Mouse (Mus musculus): ENCODE measurements around the gene Adam19.

Adam19 gene

GRCm38 (mm10) chr11:46095477-46096264 lies 39.9 kb downstream of the Adam19 start:
- intact Hi-C loops (cut with DNase I): no loop called here

- intact Hi-C loops (cut with DNase I): no loop called here
These were observed 40.5 kb downstream of the Adam19 start for GRCm38 (mm10) chr11:46096265-46096649.

GRCm38 (mm10) chr11:46097062-46097461 lies 41.3 kb downstream of the Adam19 start:
- intact Hi-C loops (cut with DNase I): no loop called here

GRCm38 (mm10) chr11:46102107-46102506 lies 46.3 kb downstream of the Adam19 start:
- intact Hi-C loops (cut with DNase I): no loop called here

DNA sequence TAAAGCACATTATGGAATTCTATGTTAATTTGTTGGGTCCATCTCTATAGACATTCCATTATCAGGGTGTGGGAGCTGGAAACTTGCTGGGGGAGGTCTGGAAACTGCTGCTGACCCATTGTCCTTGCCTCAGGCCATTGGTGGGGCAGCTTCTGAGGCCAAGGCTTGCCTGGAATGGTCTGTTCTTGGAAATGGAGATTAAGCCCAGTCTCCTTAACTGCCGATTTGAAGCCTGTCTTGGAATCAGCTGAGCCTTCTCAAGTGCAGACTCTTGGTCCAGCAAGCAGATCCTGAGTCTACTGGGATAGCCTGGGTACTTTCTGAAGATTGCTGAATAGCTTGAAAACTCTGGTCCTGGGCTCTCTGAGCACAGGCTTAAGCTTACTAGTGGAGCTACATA lies 51.3 kb downstream of the Adam19 start:
- intact Hi-C loops (cut with DNase I): no loop called here

DNA sequence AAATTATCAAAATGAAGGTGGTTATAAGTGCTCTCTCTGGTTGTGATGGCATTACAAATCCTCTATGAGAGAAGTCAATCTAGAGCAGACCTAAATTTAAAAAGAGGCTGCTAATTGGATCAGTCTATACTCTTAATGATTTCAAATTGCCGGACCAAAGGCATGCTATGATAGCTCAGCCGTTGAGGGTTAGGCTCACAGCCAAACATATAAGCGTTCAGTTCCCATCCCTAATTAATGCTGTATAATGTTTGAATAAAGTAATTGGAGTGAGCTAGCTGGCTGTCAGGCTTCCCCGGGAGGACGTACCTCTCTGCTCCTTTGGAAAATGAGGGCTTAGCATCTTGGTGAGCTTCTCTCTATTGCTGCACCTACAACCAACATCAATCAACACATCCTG lies 53.4 kb downstream of the Adam19 start:
- intact Hi-C loops (cut with DNase I): no loop called here

- intact Hi-C loops (cut with DNase I): no loop called here
These were observed 54.6 kb downstream of the Adam19 start for GRCm38 (mm10) chr11:46110156-46110944.

- intact Hi-C loops (cut with DNase I): no loop called here
These were observed 55.1 kb downstream of the Adam19 start for GRCm38 (mm10) chr11:46110945-46111287.

DNA sequence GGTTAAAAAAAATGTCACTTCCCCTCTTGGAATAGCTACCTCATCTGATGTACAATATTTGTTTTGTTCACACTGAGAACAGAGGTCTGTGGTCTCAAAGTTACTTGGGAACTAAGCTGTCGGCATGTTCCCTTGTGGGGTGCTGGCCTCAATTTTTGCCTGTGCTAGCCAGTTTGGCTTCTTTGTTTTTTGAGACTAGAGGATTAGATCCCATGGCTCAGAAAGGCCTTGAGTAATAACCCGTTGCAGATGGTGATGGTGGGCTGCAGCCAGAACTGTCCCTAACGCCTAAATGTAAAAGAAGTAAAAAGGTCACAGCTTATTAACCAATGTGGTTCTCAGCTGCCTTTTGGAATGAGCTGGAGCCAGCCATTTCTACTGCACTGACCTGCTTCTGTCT lies 57.4 kb downstream of the Adam19 start:
- intact Hi-C loops (cut with DNase I): no loop called here

DNA sequence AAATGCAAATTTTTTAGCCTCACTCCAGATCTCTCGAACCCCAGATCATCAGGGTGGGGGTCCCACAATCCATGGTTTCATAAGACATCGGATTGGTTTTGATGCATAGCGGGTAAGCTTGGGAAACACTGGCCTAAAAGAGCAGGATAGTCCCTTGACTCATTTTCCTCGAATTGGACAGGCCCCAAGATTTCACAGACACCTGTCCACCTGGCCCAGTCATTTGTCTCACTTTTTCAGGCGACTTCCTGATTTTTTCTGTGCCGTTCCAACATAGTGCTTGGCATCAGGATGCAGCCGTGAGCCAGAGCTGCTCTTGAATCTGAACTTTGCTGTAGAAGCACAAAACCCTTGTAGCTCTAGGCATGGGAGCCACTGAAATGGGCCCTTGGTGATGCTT lies 58.4 kb downstream of the Adam19 start:
- intact Hi-C loops (cut with DNase I): no loop called here

DNA sequence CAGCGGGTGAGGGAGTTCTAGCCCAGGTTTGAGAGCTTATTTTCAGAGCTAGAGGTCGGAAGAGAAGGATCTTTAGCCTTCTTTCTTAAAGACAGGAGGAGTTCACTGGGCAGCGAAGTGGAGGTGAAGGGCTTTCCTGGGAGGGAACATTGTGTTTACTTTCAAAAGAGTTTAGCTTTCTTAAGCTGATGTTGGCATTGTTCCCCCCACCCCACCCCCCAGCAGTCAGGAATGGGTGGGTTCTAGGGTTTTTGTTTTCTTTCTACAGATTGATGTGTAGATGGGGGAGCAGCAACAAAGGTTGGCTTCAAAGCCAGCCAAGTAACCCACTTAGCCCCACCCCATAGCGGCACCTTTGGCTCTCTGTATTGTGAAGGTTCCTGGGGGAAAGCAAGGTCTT lies 59.2 kb downstream of the Adam19 start:
- intact Hi-C loops (cut with DNase I): no loop called here

DNA sequence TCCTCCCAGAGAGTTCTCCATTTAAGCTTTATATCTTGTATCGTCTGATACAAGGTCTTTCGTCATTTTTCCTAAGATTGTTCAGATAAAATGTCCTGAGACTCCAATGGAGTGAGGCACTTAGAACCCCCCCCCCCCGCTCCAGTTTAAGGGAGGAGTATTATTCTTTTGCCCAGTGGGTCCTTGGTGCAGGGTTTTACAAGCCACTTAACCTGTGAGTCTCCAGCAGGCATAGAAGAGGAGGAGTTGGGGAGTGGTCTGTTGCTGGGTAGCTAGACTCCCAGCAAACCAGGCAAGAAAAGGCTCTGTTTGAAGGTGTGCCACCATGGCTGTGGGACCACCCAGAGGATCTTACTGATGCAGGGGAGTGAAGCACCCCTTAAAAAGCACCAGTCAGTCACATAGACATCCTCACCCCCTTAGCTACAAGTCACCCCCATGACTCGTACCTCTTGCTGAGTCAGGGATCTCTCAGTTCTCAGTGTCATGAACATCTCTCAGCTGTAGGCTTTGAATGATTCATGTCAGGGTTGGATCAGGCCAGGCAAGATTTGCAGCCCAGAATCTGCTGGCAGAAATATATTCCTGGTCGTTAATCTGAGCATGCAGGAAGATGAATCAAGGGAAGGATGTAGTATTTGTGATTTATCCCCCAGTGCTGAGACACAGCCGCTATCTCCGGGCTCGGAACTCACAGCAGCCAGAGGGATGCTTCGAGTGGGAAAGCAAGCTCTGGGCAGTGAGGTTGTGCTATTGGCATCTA lies 59.8 kb downstream of the Adam19 start:
- intact Hi-C loops (cut with DNase I): no loop called here

DNA sequence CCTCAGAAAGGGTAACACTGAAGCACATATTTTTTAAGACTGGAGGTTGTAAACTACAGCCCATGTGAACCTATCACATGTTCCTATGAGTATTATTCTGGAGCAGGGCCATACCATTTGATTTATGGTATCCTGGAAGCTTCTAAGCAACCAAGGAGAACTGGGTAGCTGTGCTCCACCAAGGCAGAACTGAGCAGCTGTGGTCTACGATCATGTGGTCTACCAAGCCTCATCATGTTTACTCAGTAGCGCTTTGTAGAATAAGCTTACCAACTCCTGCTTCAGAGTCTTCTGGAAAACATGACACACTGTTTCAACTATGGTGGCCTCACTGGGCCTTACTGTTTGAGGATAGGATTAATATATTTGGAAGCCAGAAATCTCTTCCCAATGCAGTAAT lies 60.7 kb downstream of the Adam19 start:
- intact Hi-C loops (cut with DNase I): no loop called here

DNA sequence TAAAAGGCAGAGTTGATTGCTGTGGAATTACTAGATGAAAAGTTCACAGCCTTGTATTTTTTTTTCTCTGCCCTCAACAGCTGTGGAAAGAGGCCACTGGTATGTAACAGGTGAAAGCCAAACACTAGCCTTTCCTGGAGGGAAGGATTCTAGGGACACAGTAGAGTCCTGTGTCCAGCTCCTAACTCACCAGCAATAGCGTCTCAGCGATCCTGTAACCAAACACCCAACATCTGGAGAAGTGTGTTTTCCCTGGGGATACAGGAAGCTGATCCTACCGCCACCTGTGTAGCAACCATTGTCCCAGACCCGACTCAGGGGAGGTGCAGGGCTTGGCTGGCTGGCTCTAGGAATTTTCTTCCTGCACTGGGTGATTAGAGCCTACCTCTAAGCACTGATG lies 63.8 kb downstream of the Adam19 start:
- intact Hi-C loops (cut with DNase I): loop anchor here (10.0 kb wide), 1 partner anchor 165 kb away; the partner anchor contains the start of gene Thg1l

DNA sequence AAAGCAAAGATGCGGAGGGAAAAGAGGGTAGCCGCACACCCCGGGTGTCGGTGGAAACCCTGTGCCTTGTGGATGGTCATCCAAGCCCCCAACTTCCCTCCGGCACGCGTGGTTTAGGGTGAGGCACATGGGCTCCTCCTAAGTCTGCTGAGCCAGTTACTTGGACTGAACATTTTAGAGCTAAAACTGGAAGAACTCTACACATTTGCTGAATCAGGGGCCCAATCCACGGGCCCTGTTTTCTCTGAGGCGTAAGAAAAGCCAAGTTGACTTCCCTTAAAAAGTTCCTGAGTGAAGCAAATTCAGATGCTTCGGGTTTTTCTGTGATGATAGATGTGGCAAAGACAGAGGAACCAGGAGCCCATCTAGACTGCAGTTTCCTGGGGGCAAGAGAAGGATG lies 64.3 kb downstream of the Adam19 start:
- intact Hi-C loops (cut with DNase I): loop anchor here (10.0 kb wide), 1 partner anchor 165 kb away; the partner anchor contains the start of gene Thg1l

- intact Hi-C loops (cut with DNase I): loop anchor here (10.0 kb wide), 1 partner anchor 167 kb away; the partner anchor contains the start of gene Thg1l
These were observed 65.9 kb downstream of the Adam19 start for GRCm38 (mm10) chr11:46121666-46122065.

DNA sequence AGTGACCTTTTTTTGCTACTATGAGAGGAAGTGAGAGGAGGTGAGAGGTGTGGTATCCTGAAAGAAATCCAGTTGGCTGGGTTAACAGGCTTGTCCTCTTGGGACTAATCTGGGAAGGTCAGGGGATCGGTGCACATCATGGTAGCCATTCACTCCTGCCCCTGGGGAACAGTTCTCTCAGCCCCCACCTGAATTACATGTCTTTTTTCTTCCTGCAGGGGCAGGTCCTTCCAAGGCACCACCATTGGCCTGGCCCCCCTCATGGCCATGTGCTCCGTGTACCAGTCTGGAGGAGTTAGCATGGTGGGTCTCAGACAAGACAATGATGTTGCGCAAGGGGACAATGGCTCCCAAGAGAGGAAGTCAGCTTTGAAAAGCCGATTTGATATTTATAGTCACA lies 67.1 kb downstream of the Adam19 start:
- intact Hi-C loops (cut with DNase I): loop anchor here (10.0 kb wide), 1 partner anchor 168 kb away; the partner anchor contains the start of gene Thg1l

DNA sequence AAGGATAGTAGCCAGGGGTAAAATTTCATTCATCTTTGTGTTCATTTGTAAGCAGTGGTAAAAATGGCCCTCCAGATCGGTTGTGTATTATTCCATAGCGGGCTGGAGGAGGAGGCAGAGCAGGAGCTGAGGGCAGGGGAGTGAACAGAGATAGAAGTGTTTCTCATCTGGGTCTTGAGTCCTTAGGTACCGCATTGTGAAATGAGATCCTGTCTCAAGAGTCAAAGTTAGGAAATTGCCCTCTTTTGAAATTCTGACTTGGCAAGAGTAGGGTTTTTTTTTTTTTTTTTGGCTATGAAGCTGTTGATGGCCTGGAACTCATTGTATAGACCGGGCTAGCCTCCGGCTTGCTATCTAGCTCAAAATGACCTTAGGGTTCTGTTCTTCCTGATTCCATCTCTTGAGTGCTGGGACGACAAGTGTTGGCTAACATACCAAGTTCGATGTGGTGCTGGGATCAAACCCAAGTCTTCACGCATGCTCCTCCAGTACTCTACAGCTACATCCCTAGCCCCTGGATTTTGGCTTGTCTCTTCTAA lies 67.6 kb downstream of the Adam19 start:
- intact Hi-C loops (cut with DNase I): loop anchor here (10.0 kb wide), 1 partner anchor 169 kb away; the partner anchor contains the start of gene Thg1l

- intact Hi-C loops (cut with DNase I): loop anchor here (5.0 to 10.0 kb wide), 2 partner anchors 92 to 170 kb away; partner anchors contain the start of gene Thg1l
These were observed 69.5 kb downstream of the Adam19 start for GRCm38 (mm10) chr11:46125093-46125834.

DNA sequence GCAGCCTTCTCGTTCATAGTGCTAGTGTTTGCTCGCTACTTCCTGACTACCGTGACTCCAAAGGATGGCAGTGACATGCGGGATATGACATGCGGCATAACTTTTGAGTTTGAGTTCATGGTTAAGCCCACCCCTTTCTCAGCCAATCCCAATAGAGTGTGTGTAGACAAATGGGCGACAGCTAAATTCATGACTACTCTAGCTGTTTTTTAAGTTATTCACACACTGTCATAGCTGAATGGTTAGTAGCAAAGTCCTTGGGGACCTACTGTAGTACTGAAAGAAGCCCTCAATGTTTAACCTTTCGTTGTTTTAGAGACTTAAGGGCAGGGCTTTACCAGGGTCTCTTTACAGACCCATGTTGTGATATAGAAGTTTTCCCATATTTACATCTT lies 70.0 kb downstream of the Adam19 start:
- intact Hi-C loops (cut with DNase I): loop anchor here (5.0 to 10.0 kb wide), 2 partner anchors 91 to 171 kb away; partner anchors contain the start of gene Thg1l

Data from adrenal gland (tissue).